Mouse (Mus musculus) liver, embryonic 15.5 days (tissue): ENCODE measurements around the gene Naxe. TPM values are rescaled to one million over a fixed set of nuclear protein-coding genes. Genes with fewer than 3 reads are reported as not detected.

Experiments used
- ATAC-seq: fragments of 200-750 bp; cut with Nextera tagmentation; 2 replicates; pipeline ENCODE4 v1.8.0; 2017; ENCODE audit warnings: moderate number of reproducible peaks, mild to moderate bottlenecking, moderate library complexity; ENCODE audit not compliant: insufficient read depth
- H3K27ac ChIP-seq: fragments of 300-500 bp; sonication (generic); replicated peaks from 2 replicates; pipeline ENCODE4 v1.5.1; 2015; ENCODE audit warnings: mild to moderate bottlenecking, inconsistent platforms
- H3K27me3 ChIP-seq: fragments of 300-500 bp; sonication (generic); 2 replicates; pipeline ENCODE4 v1.6.1; 2015; ENCODE audit warnings: mild to moderate bottlenecking, inconsistent platforms
- H3K36me3 ChIP-seq: fragments of 300-500 bp; sonication (generic); replicated peaks from 2 replicates; pipeline ENCODE4 v1.6.1; 2015; ENCODE audit warnings: moderate library complexity, mild to moderate bottlenecking, inconsistent platforms
- H3K4me1 ChIP-seq: fragments of 300-500 bp; sonication (generic); replicated peaks from 2 replicates; pipeline ENCODE4 v1.6.1; 2015; ENCODE audit warnings: inconsistent platforms
- H3K4me2 ChIP-seq: fragments of 300-500 bp; sonication (generic); 2 replicates; pipeline ENCODE4 v1.6.1; 2015; ENCODE audit warnings: moderate library complexity, mild to moderate bottlenecking, inconsistent platforms
- H3K4me3 ChIP-seq: fragments of 300-500 bp; sonication (generic); replicated peaks from 2 replicates; pipeline ENCODE4 v1.5.1; 2015; ENCODE audit warnings: mild to moderate bottlenecking, inconsistent platforms
- H3K9ac ChIP-seq: fragments of 300-500 bp; sonication (generic); 2 replicates; pipeline ENCODE4 v1.6.1; 2015; ENCODE audit warnings: moderate library complexity, mild to moderate bottlenecking, inconsistent platforms
- H3K9me3 ChIP-seq: fragments of 300-500 bp; sonication (generic); replicated peaks from 2 replicates; pipeline ENCODE4 v1.6.1; 2016; ENCODE audit warnings: inconsistent platforms
- WGBS: fragments of 180-500 bp; shearing (Covaris S2); methylation state at CpG from one replicate; pipeline ENCODE4 v1.1.7; 2015; ENCODE audit warnings: mixed read lengths; ENCODE audit not compliant: insufficient replicate concordance; 5-methylcytosine and 5-hydroxymethylcytosine counted together
- polyA plus RNA-seq: library from polyadenylated mRNA; unstranded; fragments of >200 nt; fragmentation: Nextera tagmentation; extraction: Ambion mirVana; gene quantifications from 2 replicates; pipeline ENCODE4 v1.2.1, GENCODE M21; 2015

The Naxe gene
- polyA plus RNA-seq, 1 experiment from 2014 or later, result 75.0 TPM

GRCm38 (mm10) chr3:88085459-88085858, 27.2 kb upstream of the Naxe start:
- Histone ChIP-seq H3K9me3 (no peaks in the 10 kb centered on the region), H3K27ac (no peak overlapping the region), H3K4me1 (peaks cover 23% of the 10 kb centered on the region), H3K27me3 (no peaks in the 10 kb centered on the region), H3K4me3 (no peak overlapping the region), H3K9ac (no peak overlapping the region), H3K36me3 (peaks cover 49% of the 10 kb centered on the region), H3K4me2 (no peak overlapping the region)
- 82% methylated on average over 9 of the region's 9 CpGs for WGBS
- ATAC-seq, result no peak

GRCm38 (mm10) chr3:88084001-88084400, 25.7 kb upstream of the Naxe start:
- no peak for ATAC-seq
- no peak overlapping the region for H3K27ac ChIP-seq

GRCm38 (mm10) chr3:88082663-88083062, 24.4 kb upstream of the Naxe start:
- H3K27ac ChIP-seq, result 0 out of 2 replicates have a peak overlapping the region, but pooled peaks have one; percentile 56
- peaks cover 23% of the 10 kb centered on the region for H3K4me1 ChIP-seq
- no peaks in the 10 kb centered on the region for H3K9me3 ChIP-seq
- 0 out of 2 replicates have a peak, but pooled peaks cover 21% of the 10 kb centered on the region for H3K36me3 ChIP-seq
- H3K4me2 ChIP-seq, result peak overlapping the region; percentile 87
- H3K4me3 ChIP-seq, result peak overlapping the region; percentile 76
- 16% methylated on average over 4 of the region's 4 CpGs for WGBS
- H3K9ac ChIP-seq, result peak overlapping the region; percentile 62
- ATAC-seq, result peak; percentile 41
- peaks cover 4% of the 10 kb centered on the region for H3K27me3 ChIP-seq

More at GRCm38 (mm10) chr3:88084001-88084400, 25.7 kb upstream of the Naxe start:
- H3K4me1 ChIP-seq, result peaks cover 23% of the 10 kb centered on the region
- H3K4me2 ChIP-seq, result no peak overlapping the region
- H3K36me3 ChIP-seq, result peaks cover 35% of the 10 kb centered on the region
- no peaks in the 10 kb centered on the region for H3K9me3 ChIP-seq
- no peak overlapping the region for H3K4me3 ChIP-seq
- H3K27me3 ChIP-seq, result no peaks in the 10 kb centered on the region
- WGBS, result 89% methylated on average over 2 of the region's 2 CpGs
- H3K9ac ChIP-seq, result no peak overlapping the region

- peak overlapping the region; percentile 56 for H3K27ac ChIP-seq
- WGBS, result 1% methylated on average over 13 of the region's 13 CpGs
- peak overlapping the region; percentile 76 for H3K4me3 ChIP-seq
- no peaks in the 10 kb centered on the region for H3K9me3 ChIP-seq
- H3K4me2 ChIP-seq, result peak overlapping the region; percentile 87
- H3K36me3 ChIP-seq, result 0 out of 2 replicates have a peak, but pooled peaks cover 19% of the 10 kb centered on the region
- H3K27me3 ChIP-seq, result peaks cover 8% of the 10 kb centered on the region
- peaks cover 23% of the 10 kb centered on the region for H3K4me1 ChIP-seq
- ATAC-seq, result peak; percentile 23
- H3K9ac ChIP-seq, result peak overlapping the region; percentile 62
Measured at GRCm38 (mm10) chr3:88082224-88082618, 23.9 kb upstream of the Naxe start.

- Histone ChIP-seq H3K9ac (peak within 1 kb of the TSS; percentile 62), H3K36me3 (0 out of 2 replicates have a peak, but pooled peaks cover 15% of the 10 kb centered on the region), H3K27ac (peak within 1 kb of the TSS; percentile 56), H3K4me2 (peak within 1 kb of the TSS; percentile 87), H3K27me3 (peaks cover 9% of the 10 kb centered on the region), H3K4me3 (peak within 1 kb of the TSS; percentile 76), H3K9me3 (no peaks in the 10 kb centered on the region), H3K4me1 (peaks cover 23% of the 10 kb centered on the region)
- 17% methylated on average over 33 of the region's 33 CpGs for WGBS
- ATAC-seq, result peak; percentile 76
Measured at GRCm38 (mm10) chr3:88081345-88082223, 23.3 kb upstream of the Naxe start, which contains the start of gene Iqgap3. Gene Iqgap3 (plus strand): TSS chr3:88081971.

GRCm38 (mm10) chr3:88078204-88078603, 19.9 kb upstream of the Naxe start, which contains the start of gene Ttc24:
Gene Ttc24 (minus strand): TSS chr3:88078304.
- WGBS, result 65% methylated on average over 4 of the region's 4 CpGs
- no peak for ATAC-seq
- no peak within 1 kb of the TSS for H3K9ac ChIP-seq

GRCm38 (mm10) chr3:88077441-88077840, 19.1 kb upstream of the Naxe start:
- 37% methylated on average over 8 of the region's 8 CpGs for WGBS
- ATAC-seq, result peak; percentile 30
- no peaks in the 10 kb centered on the region for H3K36me3 ChIP-seq
- peaks cover 17% of the 10 kb centered on the region for H3K27me3 ChIP-seq
- no peak overlapping the region for H3K4me2 ChIP-seq
- H3K4me3 ChIP-seq, result no peak overlapping the region
- H3K27ac ChIP-seq, result no peak overlapping the region
- no peak overlapping the region for H3K9ac ChIP-seq
- H3K9me3 ChIP-seq, result no peaks in the 10 kb centered on the region
- H3K4me1 ChIP-seq, result peaks cover 11% of the 10 kb centered on the region

More at GRCm38 (mm10) chr3:88078204-88078603, 19.9 kb upstream of the Naxe start, which contains the start of gene Ttc24:
- H3K4me3 ChIP-seq, result no peak within 1 kb of the TSS
- H3K36me3 ChIP-seq, result no peaks in the 10 kb centered on the region
- no peaks in the 10 kb centered on the region for H3K9me3 ChIP-seq
- H3K4me1 ChIP-seq, result peaks cover 19% of the 10 kb centered on the region
- no peak within 1 kb of the TSS for H3K4me2 ChIP-seq
- no peak within 1 kb of the TSS for H3K27ac ChIP-seq
- H3K27me3 ChIP-seq, result peaks cover 17% of the 10 kb centered on the region

GRCm38 (mm10) chr3:88074766-88075165, 16.5 kb upstream of the Naxe start:
- Histone ChIP-seq H3K4me3 (no peak overlapping the region), H3K4me2 (no peak overlapping the region), H3K9me3 (no peaks in the 10 kb centered on the region), H3K9ac (no peak overlapping the region), H3K4me1 (no peaks in the 10 kb centered on the region), H3K36me3 (no peaks in the 10 kb centered on the region), H3K27me3 (peaks cover 30% of the 10 kb centered on the region), H3K27ac (no peak overlapping the region)
- WGBS, result 71% methylated on average over 8 of the region's 8 CpGs
- no peak for ATAC-seq

GRCm38 (mm10) chr3:88074351-88074750, 16.1 kb upstream of the Naxe start:
- ATAC-seq, result no peak
- 45% methylated on average over 2 of the region's 2 CpGs for WGBS
- no peaks in the 10 kb centered on the region for H3K4me1 ChIP-seq
- H3K27me3 ChIP-seq, result peaks cover 30% of the 10 kb centered on the region
- no peaks in the 10 kb centered on the region for H3K9me3 ChIP-seq
- H3K4me2 ChIP-seq, result no peak overlapping the region
- no peak overlapping the region for H3K9ac ChIP-seq
- H3K4me3 ChIP-seq, result no peak overlapping the region
- H3K27ac ChIP-seq, result no peak overlapping the region
- no peaks in the 10 kb centered on the region for H3K36me3 ChIP-seq

- ATAC-seq, result no peak
- 43% methylated on average over 2 of the region's 2 CpGs for WGBS
- H3K27me3 ChIP-seq, result peaks cover 30% of the 10 kb centered on the region
Measured at GRCm38 (mm10) chr3:88073631-88074030, 15.3 kb upstream of the Naxe start.

GRCm38 (mm10) chr3:88071783-88072182, 13.5 kb upstream of the Naxe start:
- ATAC-seq, result no peak
- Histone ChIP-seq H3K36me3 (no peaks in the 10 kb centered on the region), H3K9ac (no peak overlapping the region), H3K9me3 (no peaks in the 10 kb centered on the region), H3K4me1 (no peaks in the 10 kb centered on the region), H3K27me3 (peaks cover 26% of the 10 kb centered on the region; the same call in 1 of the 2 replicates), H3K27ac (no peak overlapping the region), H3K4me3 (no peak overlapping the region), H3K4me2 (no peak overlapping the region)
- WGBS, result 5% methylated on average over 5 of the region's 5 CpGs

More at GRCm38 (mm10) chr3:88073631-88074030, 15.3 kb upstream of the Naxe start:
- Histone ChIP-seq H3K4me3 (no peak overlapping the region), H3K4me1 (no peaks in the 10 kb centered on the region), H3K27ac (no peak overlapping the region), H3K4me2 (no peak overlapping the region), H3K36me3 (no peaks in the 10 kb centered on the region), H3K9ac (no peak overlapping the region), H3K9me3 (no peaks in the 10 kb centered on the region)
